Mouse (Mus musculus): ENCODE measurements at regions not wholly inside any gene's neighbourhood (a gene's known extent, or its start where the extent isn't known, plus 50 kb on each side); places are given as distances from the start of the nearest gene placed in this dataset.

- TF ChIP-seq CTCF (IDR thresholded peaks at IDR 0.05; ENCODE audit: control insufficient read depth, insufficient read depth, insufficient read length) (no peak), MAX (IDR thresholded peaks at IDR 0.05) (no peak), MYOG (IDR thresholded peaks at IDR 0.05; ENCODE audit: control insufficient read depth, extremely low read depth, insufficient read length) (no peak), CEBPB (IDR thresholded peaks at IDR 0.05; ENCODE audit: low read depth) (no peak), FOSL1 (IDR thresholded peaks at IDR 0.05; ENCODE audit: insufficient read depth, low read length, poor library complexity, severe bottlenecking) (no peak), USF1 (IDR thresholded peaks at IDR 0.05; ENCODE audit: low read depth) (no peak)
Measured at GRCm38 (mm10) chr9:91131415-91132255, 230.6 kb upstream of the Zic4 start.
